Mouse (Mus musculus): ENCODE measurements around the gene Pou2f3. TPM values are rescaled to one million over a fixed set of nuclear protein-coding genes. Genes with fewer than 3 reads are reported as not detected.

Pou2f3 gene
- total and polyA plus RNA-seq, 3 experiments: not detected

GRCm38 (mm10) chr9:43076163-43076562, 134.0 kb downstream of the Pou2f3 start:
- H3K27me3 ChIP-seq (ENCODE audit: control insufficient read depth in 1 of 2, insufficient read depth in 2 of 2, low read length in 2 of 2): no peaks in the 10 kb centered on the region
- peaks cover 26% of the 10 kb centered on the region for H3K79me2 ChIP-seq (ENCODE audit: control insufficient read depth, insufficient read depth, low read length, poor library complexity)
- peaks cover 0 to 6% of the 10 kb centered on the region in 2 experiments; a peak in 2 of 4 replicates for H3K4me1 ChIP-seq (ENCODE audit: control insufficient read depth in 1 of 2, insufficient read depth in 2 of 2, low read length in 2 of 2)
- no peak for DNase-seq (ENCODE audit: low read depth, low spot score)
- no peak for TF ChIP-seq SIN3A (IDR thresholded peaks at IDR 0.05; ENCODE audit: low read length)
- no peak for TF ChIP-seq GABPA (IDR thresholded peaks at IDR 0.05; ENCODE audit: low read depth, low read length)
- no peak for TF ChIP-seq ZMIZ1 (IDR thresholded peaks at IDR 0.05; ENCODE audit: low read depth, low read length)
- TF ChIP-seq TBP (IDR thresholded peaks at IDR 0.05; ENCODE audit: low read depth, low read length): no peak
- TF ChIP-seq EP300 (IDR thresholded peaks at IDR 0.05; ENCODE audit: low read depth in 1 of 2, low read length in 2 of 2): no peak
- TF ChIP-seq NRF1 (IDR thresholded peaks at IDR 0.05; ENCODE audit: insufficient read depth, low read depth, low read length, poor library complexity, severe bottlenecking): no peak
- TF ChIP-seq USF1 (IDR thresholded peaks at IDR 0.05; ENCODE audit: low read depth, low read length): no peak
- no peak for TF ChIP-seq E2F4 (IDR thresholded peaks at IDR 0.05; ENCODE audit: borderline replicate concordance, low read depth, low read length)
- TF ChIP-seq GATA1 (IDR thresholded peaks at IDR 0.05; ENCODE audit: low read depth, low read length): no peak
- no peak for TF ChIP-seq ZKSCAN1 (IDR thresholded peaks at IDR 0.05; ENCODE audit: low read depth, low read length)
- TF ChIP-seq RAD21 (IDR thresholded peaks at IDR 0.05; ENCODE audit: low read depth, low read length): no peak
- no peak for TF ChIP-seq ETS1 (IDR thresholded peaks at IDR 0.05; ENCODE audit: low read depth, low read length)
- no peak for TF ChIP-seq USF2 (IDR thresholded peaks at IDR 0.05; ENCODE audit: borderline replicate concordance in 1 of 2, insufficient read depth in 1 of 2, low read depth in 1 of 2, low read length in 2 of 2)
- TF ChIP-seq POLR2A (IDR thresholded peaks at IDR 0.05; ENCODE audit: control insufficient read depth in 1 of 2, insufficient read depth in 1 of 2, low read depth in 1 of 2, low read length in 2 of 2, poor library complexity in 1 of 2): no peak
- TF ChIP-seq MAX (IDR thresholded peaks at IDR 0.05; ENCODE audit: low read length): no peak
- no peak for TF ChIP-seq POLR2AphosphoS2 (IDR thresholded peaks at IDR 0.05; ENCODE audit: low read length)
- H3K36me3 ChIP-seq (ENCODE audit: control insufficient read depth in 1 of 2, insufficient read depth in 2 of 2, low read length in 2 of 2): peaks cover 2 to 7% of the 10 kb centered on the region in 2 experiments; a peak in 3 of 4 replicates
- H3K9me3 ChIP-seq (replicated peaks; ENCODE audit: insufficient read depth, low read length): no peaks in the 10 kb centered on the region
- H3K27ac ChIP-seq (ENCODE audit: control insufficient read depth, low read depth, low read length): no peak overlapping the region
- no peak overlapping the region for H3K4me3 ChIP-seq (ENCODE audit: control insufficient read depth in 1 of 2, insufficient read depth in 1 of 2, low read depth in 2 of 2, low read length in 2 of 2)
- no peak overlapping the region for H3K9ac ChIP-seq (ENCODE audit: control insufficient read depth, low read depth, low read length, poor library complexity, severe bottlenecking)

GRCm38 (mm10) chr9:43074611-43075010, 135.6 kb downstream of the Pou2f3 start:
- H3K79me2 ChIP-seq (ENCODE audit: control insufficient read depth, insufficient read depth, low read length, poor library complexity): peaks cover 30% of the 10 kb centered on the region
- peaks cover 2% of the 10 kb centered on the region in 2 experiments; a peak in 3 of 4 replicates for H3K36me3 ChIP-seq (ENCODE audit: control insufficient read depth in 1 of 2, insufficient read depth in 2 of 2, low read length in 2 of 2)
- H3K4me1 ChIP-seq (ENCODE audit: control insufficient read depth in 1 of 2, insufficient read depth in 2 of 2, low read length in 2 of 2): no peaks in the 10 kb centered on the region
- no peak overlapping the region for H3K4me3 ChIP-seq (ENCODE audit: control insufficient read depth in 1 of 2, insufficient read depth in 1 of 2, low read depth in 2 of 2, low read length in 2 of 2)
- no peak overlapping the region for H3K27ac ChIP-seq (ENCODE audit: control insufficient read depth, low read depth, low read length)
- TF ChIP-seq JUND (IDR thresholded peaks at IDR 0.05; ENCODE audit: low read depth, low read length) (no peak), MYB (IDR thresholded peaks at IDR 0.05; ENCODE audit: low read depth, low read length) (no peak), USF1 (IDR thresholded peaks at IDR 0.05; ENCODE audit: low read depth, low read length) (no peak), UBTF (IDR thresholded peaks at IDR 0.05; ENCODE audit: borderline replicate concordance, insufficient read depth, low read depth, low read length) (no peak), GATA1 (IDR thresholded peaks at IDR 0.05; ENCODE audit: low read depth, low read length) (no peak), CTCF (IDR thresholded peaks at IDR 0.05 in 2 of 3, conservative IDR thresholded peaks at IDR 0.05 in 1 of 3; ENCODE audit: control insufficient read depth in 1 of 3, insufficient read depth in 1 of 3, low read depth in 2 of 3, low read length in 3 of 3, poor library complexity in 1 of 3, severe bottlenecking in 1 of 3) (no peak), CHD2 (IDR thresholded peaks at IDR 0.05; ENCODE audit: low read length) (no peak), ZKSCAN1 (IDR thresholded peaks at IDR 0.05; ENCODE audit: low read depth, low read length) (no peak), E2F4 (IDR thresholded peaks at IDR 0.05; ENCODE audit: borderline replicate concordance, low read depth, low read length) (no peak), MAZ (IDR thresholded peaks at IDR 0.05; ENCODE audit: low read depth, low read length) (no peak), MAFK (IDR thresholded peaks at IDR 0.05; ENCODE audit: borderline replicate concordance, low read depth, low read length) (no peak), POLR2AphosphoS2 (IDR thresholded peaks at IDR 0.05; ENCODE audit: low read length) (no peak), NELFE (IDR thresholded peaks at IDR 0.05; ENCODE audit: low read depth, low read length) (no peak)
- H3K27me3 ChIP-seq (ENCODE audit: control insufficient read depth in 1 of 2, insufficient read depth in 2 of 2, low read length in 2 of 2): no peaks in the 10 kb centered on the region
- DNase-seq (ENCODE audit: low read depth, low spot score): peak; percentile 47
- H3K9me3 ChIP-seq (replicated peaks; ENCODE audit: insufficient read depth, low read length): no peaks in the 10 kb centered on the region
- no peak overlapping the region for H3K9ac ChIP-seq (ENCODE audit: control insufficient read depth, low read depth, low read length, poor library complexity, severe bottlenecking)

Measured in MEL (cell line).